Mouse (Mus musculus): ENCODE results near the gene Hnrnph1. TPM values are rescaled to one million over a fixed set of nuclear protein-coding genes. Genes with fewer than 3 reads are reported as not detected.

Gene Hnrnph1
- polyA plus RNA-seq (2012; rRNA removed), result 5.9 and 11.5 TPM in 2 replicates

DNA sequence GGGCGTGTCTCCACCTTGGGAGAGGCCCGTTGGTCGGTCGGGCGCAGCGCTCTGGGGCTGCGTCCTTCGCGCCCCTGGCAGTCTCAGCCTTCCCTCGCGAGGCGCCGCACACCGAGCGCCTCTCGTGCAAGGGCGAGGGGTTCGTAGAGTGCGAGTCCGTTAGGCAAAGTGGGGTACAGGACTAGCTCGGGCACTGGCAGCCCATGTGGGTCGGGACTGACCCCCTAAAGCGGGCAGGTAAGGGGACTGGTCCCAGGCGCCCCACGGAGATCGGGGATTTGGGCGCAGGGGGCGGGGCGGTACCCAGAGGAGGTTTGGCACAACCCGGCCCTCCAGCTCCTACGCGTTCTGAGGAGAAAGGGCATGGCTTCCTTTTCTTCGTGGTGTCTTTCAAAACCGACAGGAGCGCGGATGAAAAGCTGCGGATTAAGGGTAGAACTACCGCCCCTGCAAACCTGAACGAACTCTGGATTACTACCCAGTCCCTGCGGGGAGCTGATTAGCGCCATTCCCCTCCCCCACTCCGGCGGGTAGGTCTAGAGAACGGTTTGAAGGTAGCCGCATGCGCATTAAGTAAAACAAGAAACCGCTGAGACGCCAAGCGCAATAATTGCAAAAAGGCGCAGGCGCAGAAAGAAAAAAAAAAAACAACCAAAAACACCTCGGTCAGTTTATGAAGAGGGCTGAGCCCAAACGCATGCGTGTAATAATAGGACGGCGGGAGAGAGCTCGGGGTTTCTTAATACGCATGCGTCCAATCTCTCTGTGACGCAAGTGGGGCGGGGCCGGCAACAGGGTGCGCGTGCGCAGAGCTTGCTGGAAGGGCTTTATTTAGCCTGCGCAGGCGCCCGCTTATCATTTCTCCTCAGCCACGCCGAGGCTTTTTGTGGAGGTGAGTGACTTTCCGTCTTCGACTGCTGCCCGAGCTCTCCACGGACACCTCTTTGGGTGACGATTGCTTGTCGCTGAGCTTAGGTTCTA lies at the start of gene Hnrnph1:
Gene Hnrnph1, plus strand, starts transcription at position 80 of the 981 bp plus-strand sequence.
- under 1% methylated on average over 76 of the region's 76 CpGs for WGBS
- Histone ChIP-seq H3K4me1 (ENCODE audit: control insufficient read depth, insufficient read depth, insufficient read length, low read length) (peaks cover 6% of the 10 kb centered on the region; the same call in 1 of the 2 replicates), H3K27ac (ENCODE audit: insufficient read depth, low read depth, low read length) (peak within 1 kb of the TSS; percentile 94), H3K36me3 (ENCODE audit: control insufficient read depth, insufficient read depth, low read length) (peaks cover 12% of the 10 kb centered on the region), H3K27me3 (ENCODE audit: control insufficient read depth, insufficient read depth, low read length) (no peaks in the 10 kb centered on the region), H3K4me3 (ENCODE audit: low read depth, low read length) (peak within 1 kb of the TSS; percentile 83)
- TF ChIP-seq POLR2A (IDR thresholded peaks at IDR 0.05; ENCODE audit: low read depth, low read length) (peak; percentile 98), CTCF (IDR thresholded peaks at IDR 0.05; ENCODE audit: extremely low read depth, insufficient read length, insufficient replicate concordance, low read depth, low read length) (no peak)

DNA sequence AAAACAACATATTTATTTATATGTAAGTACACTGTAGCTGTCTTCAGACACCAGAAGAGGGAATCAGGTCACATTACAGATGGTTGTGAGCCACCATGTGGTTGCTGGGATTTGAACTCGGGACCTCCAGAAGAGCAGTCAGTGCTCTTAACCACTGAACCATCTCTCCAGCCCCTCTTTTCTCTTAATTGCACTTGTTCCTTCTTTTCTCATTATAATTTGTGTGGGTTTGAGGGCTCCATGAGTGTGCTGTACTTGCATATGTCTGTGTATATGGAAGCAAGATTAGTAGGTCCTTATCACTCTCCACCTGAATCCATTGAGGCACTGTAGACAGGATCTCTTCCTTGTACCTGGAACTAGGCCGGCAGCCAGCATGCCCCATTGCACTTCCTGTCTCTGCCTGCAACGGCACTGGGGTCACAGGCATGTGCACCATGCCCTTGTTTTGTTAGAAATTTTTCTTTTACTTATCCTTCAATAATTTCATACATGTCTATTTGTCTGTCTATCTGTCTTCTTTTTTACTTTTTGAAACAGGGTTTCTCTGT lies 48.6 kb upstream of the Hnrnph1 start:
- no peak overlapping the region for H3K4me3 ChIP-seq (ENCODE audit: low read depth, low read length)
- TF ChIP-seq CTCF (IDR thresholded peaks at IDR 0.05; ENCODE audit: extremely low read depth, insufficient read length, insufficient replicate concordance, low read depth, low read length) (no peak), POLR2A (IDR thresholded peaks at IDR 0.05; ENCODE audit: low read depth, low read length) (no peak)
- no peak overlapping the region for H3K27ac ChIP-seq (ENCODE audit: insufficient read depth, low read depth, low read length)
- no peaks in the 10 kb centered on the region for H3K36me3 ChIP-seq (ENCODE audit: control insufficient read depth, insufficient read depth, low read length)
- no peaks in the 10 kb centered on the region for H3K27me3 ChIP-seq (ENCODE audit: control insufficient read depth, insufficient read depth, low read length)
- peaks cover 5% of the 10 kb centered on the region; the same call in 1 of the 2 replicates for H3K4me1 ChIP-seq (ENCODE audit: control insufficient read depth, insufficient read depth, insufficient read length, low read length)
- WGBS, result 37% methylated on average over 3 of the region's 3 CpGs

DNA sequence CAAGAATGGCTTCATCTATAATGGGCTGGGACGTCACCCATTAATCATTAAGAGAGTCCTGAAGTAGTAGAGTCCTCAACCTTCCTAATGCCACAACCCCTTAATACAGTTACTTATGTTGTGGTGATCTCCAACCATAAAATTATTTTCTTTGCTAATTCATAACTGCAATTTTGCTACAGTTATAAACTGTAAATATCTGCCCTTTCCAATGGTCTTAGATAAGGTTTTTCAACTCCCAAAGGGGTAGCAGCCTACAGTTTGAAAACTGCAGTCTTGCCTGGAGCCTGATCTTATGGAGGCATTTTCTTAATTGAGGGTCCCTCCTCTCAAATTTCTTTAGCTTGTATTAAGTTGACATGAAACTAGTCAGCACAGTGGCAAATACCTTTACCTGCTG lies 47.4 kb upstream of the Hnrnph1 start:
- 90% methylated on average over 1 of the region's 1 CpGs for whole genome bisulfite sequencing
- Histone ChIP-seq H3K4me1 (ENCODE audit: control insufficient read depth, insufficient read depth, insufficient read length, low read length) (peaks cover 3% of the 10 kb centered on the region; the same call in 1 of the 2 replicates), H3K36me3 (ENCODE audit: control insufficient read depth, insufficient read depth, low read length) (no peaks in the 10 kb centered on the region), H3K27ac (ENCODE audit: insufficient read depth, low read depth, low read length) (no peak overlapping the region), H3K4me3 (ENCODE audit: low read depth, low read length) (no peak overlapping the region), H3K27me3 (ENCODE audit: control insufficient read depth, insufficient read depth, low read length) (no peaks in the 10 kb centered on the region)
- TF ChIP-seq CTCF (IDR thresholded peaks at IDR 0.05; ENCODE audit: extremely low read depth, insufficient read length, insufficient replicate concordance, low read depth, low read length) (no peak), POLR2A (IDR thresholded peaks at IDR 0.05; ENCODE audit: low read depth, low read length) (no peak)

DNA sequence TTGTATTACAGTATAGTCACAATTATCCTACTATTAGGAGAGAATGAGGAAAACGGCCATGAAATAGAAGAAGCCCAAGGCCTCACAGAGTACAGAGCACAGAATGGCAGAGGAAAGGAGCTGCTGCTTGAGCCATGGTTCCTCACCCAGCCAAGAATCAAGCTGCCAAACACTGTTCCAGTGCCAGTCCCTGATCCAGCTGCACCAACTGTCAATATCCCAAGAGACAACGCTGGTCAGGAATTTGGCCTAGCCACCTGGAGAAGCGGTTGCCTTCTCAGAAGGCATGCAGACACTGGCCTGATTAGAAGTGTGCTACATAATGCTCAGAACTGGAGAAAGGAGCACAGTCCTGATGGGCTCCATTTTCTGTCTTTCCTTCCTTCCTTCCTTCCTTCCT lies 43.6 kb upstream of the Hnrnph1 start:
- WGBS, result 83% methylated on average over 3 of the region's 3 CpGs
- H3K36me3 ChIP-seq (ENCODE audit: control insufficient read depth, insufficient read depth, low read length), result no peaks in the 10 kb centered on the region
- peaks cover 12% of the 10 kb centered on the region; the same call in 1 of the 2 replicates for H3K4me1 ChIP-seq (ENCODE audit: control insufficient read depth, insufficient read depth, insufficient read length, low read length)
- H3K4me3 ChIP-seq (ENCODE audit: low read depth, low read length), result no peak overlapping the region
- TF ChIP-seq CTCF (IDR thresholded peaks at IDR 0.05; ENCODE audit: extremely low read depth, insufficient read length, insufficient replicate concordance, low read depth, low read length), result no peak
- no peak for TF ChIP-seq POLR2A (IDR thresholded peaks at IDR 0.05; ENCODE audit: low read depth, low read length)
- H3K27ac ChIP-seq (ENCODE audit: insufficient read depth, low read depth, low read length), result no peak overlapping the region
- H3K27me3 ChIP-seq (ENCODE audit: control insufficient read depth, insufficient read depth, low read length), result no peaks in the 10 kb centered on the region

DNA sequence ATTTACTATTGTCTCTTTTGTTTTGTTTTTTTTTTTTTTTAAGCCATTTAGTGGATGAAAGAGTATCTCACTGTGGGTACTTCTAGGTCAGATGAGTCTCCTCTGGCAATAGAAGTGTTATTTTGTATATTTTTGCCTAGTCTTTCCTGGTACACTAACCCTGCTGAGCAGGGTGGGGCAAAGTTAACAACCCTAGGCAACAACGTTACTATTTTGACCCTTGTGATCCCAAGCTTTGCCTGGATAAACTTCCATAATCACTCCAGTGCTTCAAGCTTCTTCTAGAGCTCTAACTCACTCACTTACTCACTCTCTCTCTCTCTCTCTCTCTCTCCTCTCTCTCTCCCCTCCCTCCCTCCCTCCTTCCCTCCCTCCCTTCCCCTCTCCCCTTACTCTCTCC lies 40.7 kb upstream of the Hnrnph1 start:
- TF ChIP-seq POLR2A (IDR thresholded peaks at IDR 0.05; ENCODE audit: low read depth, low read length) (no peak), CTCF (IDR thresholded peaks at IDR 0.05; ENCODE audit: extremely low read depth, insufficient read length, insufficient replicate concordance, low read depth, low read length) (no peak)
- WGBS, result 13% methylated on average over 1 of the region's 1 CpGs
- Histone ChIP-seq H3K27me3 (ENCODE audit: control insufficient read depth, insufficient read depth, low read length) (no peaks in the 10 kb centered on the region), H3K4me3 (ENCODE audit: low read depth, low read length) (no peak overlapping the region), H3K4me1 (ENCODE audit: control insufficient read depth, insufficient read depth, insufficient read length, low read length) (peaks cover 12% of the 10 kb centered on the region; the same call in 1 of the 2 replicates), H3K27ac (ENCODE audit: insufficient read depth, low read depth, low read length) (peak overlapping the region; percentile 87), H3K36me3 (ENCODE audit: control insufficient read depth, insufficient read depth, low read length) (no peaks in the 10 kb centered on the region)

DNA sequence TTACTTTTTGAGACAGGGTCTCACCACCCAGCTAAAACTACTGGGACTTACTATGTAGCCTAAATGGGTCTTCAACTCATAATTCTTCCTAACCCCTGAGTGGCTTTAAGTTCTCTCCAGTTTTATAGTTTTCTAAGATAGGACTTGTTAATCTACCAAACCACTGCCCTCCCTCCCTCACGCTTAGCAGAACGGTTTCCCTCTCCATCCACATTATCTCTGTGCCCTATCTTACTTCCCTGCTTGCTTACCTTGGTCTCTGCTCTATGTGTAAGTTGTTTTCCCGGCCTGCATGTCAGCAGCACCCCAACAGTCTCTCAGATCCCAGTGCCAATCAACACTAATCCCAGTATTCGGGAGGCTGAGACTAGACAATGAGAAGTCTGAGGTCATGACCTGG lies 39.9 kb upstream of the Hnrnph1 start:
- H3K4me3 ChIP-seq (ENCODE audit: low read depth, low read length), result no peak overlapping the region
- H3K27me3 ChIP-seq (ENCODE audit: control insufficient read depth, insufficient read depth, low read length), result no peaks in the 10 kb centered on the region
- TF ChIP-seq CTCF (IDR thresholded peaks at IDR 0.05; ENCODE audit: extremely low read depth, insufficient read length, insufficient replicate concordance, low read depth, low read length) (no peak), POLR2A (IDR thresholded peaks at IDR 0.05; ENCODE audit: low read depth, low read length) (no peak)
- peaks cover 12% of the 10 kb centered on the region; the same call in 1 of the 2 replicates for H3K4me1 ChIP-seq (ENCODE audit: control insufficient read depth, insufficient read depth, insufficient read length, low read length)
- no peaks in the 10 kb centered on the region for H3K36me3 ChIP-seq (ENCODE audit: control insufficient read depth, insufficient read depth, low read length)
- peak overlapping the region; percentile 87 for H3K27ac ChIP-seq (ENCODE audit: insufficient read depth, low read depth, low read length)
- WGBS, result 48% methylated on average over 4 of the region's 4 CpGs

DNA sequence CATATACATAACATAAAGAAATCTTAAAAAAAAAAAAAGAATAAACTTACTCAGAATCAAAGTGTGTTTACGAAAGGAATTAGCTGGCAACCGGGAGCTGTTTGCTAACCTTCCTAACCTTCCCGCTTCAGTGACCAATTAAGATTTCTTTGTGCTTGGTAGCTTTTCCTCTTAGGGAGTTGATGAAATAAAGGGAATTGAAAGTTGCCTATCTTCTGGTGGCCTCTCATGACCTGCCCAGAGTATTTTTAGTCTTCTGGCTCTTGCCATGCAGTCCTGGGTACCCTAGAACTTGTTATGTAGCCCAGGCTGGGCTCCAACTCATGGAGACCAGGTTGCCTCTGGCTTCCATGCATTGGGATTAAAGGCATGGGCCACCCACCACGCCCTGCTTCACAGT lies 31.3 kb upstream of the Hnrnph1 start:
- TF ChIP-seq POLR2A (IDR thresholded peaks at IDR 0.05; ENCODE audit: low read depth, low read length), result no peak
- TF ChIP-seq CTCF (IDR thresholded peaks at IDR 0.05; ENCODE audit: extremely low read depth, insufficient read length, insufficient replicate concordance, low read depth, low read length), result no peak
- Histone ChIP-seq H3K36me3 (ENCODE audit: control insufficient read depth, insufficient read depth, low read length) (no peaks in the 10 kb centered on the region), H3K4me3 (ENCODE audit: low read depth, low read length) (no peak overlapping the region), H3K27me3 (ENCODE audit: control insufficient read depth, insufficient read depth, low read length) (no peaks in the 10 kb centered on the region), H3K4me1 (ENCODE audit: control insufficient read depth, insufficient read depth, insufficient read length, low read length) (peaks cover 3% of the 10 kb centered on the region; the same call in 1 of the 2 replicates), H3K27ac (ENCODE audit: insufficient read depth, low read depth, low read length) (no peak overlapping the region)
- 89% methylated on average over 4 of the region's 4 CpGs for WGBS

Data from small intestine, adult 2 months (tissue).